ENCODE assay signal across 39 mouse cellular contexts in genomic region chr13:54813381-54813780, GRCm38 (mm10). TPM values are rescaled to one million over a fixed set of nuclear protein-coding genes. Genes with fewer than 3 reads are reported as not detected.
"Had no signal": no experiment of that assay in that cellular context is flagged by ENCODE, and none has a peak within 500 bp of the region (broad histone marks: within the 10 kb centered on the region; RNA-seq: fewer than 3 reads in every experiment).

No protein-coding gene starts in this region.

- DNase-seq: gastrocnemius, adult 2 months; gastrocnemius, postnatal 10 days; gastrocnemius, postnatal 25 days; heart, adult 11 months; heart, postnatal 10 days; heart, postnatal 4 days; kidney, adult 11 months; kidney, adult 2 months; kidney, adult 9 months; kidney, postnatal 14 days; kidney, postnatal 36 days; layer of hippocampus, adult 9-11 months; liver; liver, embryonic 13.5 days had no signal

- H3K4me2 ChIP-seq: heart, embryonic 12.5 days; hindbrain, embryonic 13.5 days; hindbrain, embryonic 15.5 days; kidney, embryonic 15.5 days; limb, embryonic 12.5 days; liver, embryonic 11.5 days; liver, embryonic 13.5 days; liver, embryonic 15.5 days had no signal

- H3K27ac ChIP-seq: gastrocnemius, adult 2 months; heart, embryonic 10.5 days; hindbrain, embryonic 10.5 days; hindbrain, embryonic 13.5 days; hindbrain, embryonic 15.5 days; hindbrain, postnatal 0 days; kidney, embryonic 15.5 days; kidney, postnatal 0 days; left cerebral cortex, adult 2 months; limb, embryonic 10.5 days; limb, embryonic 12.5 days; liver, embryonic 13.5 days; liver, embryonic 15.5 days had no signal

- H3K9ac ChIP-seq: heart, embryonic 12.5 days; hindbrain, embryonic 13.5 days; hindbrain, embryonic 15.5 days; kidney, embryonic 15.5 days; limb, embryonic 12.5 days; liver, embryonic 13.5 days; liver, embryonic 15.5 days had no signal

- H3K4me3 ChIP-seq: gastrocnemius, adult 2 months; heart, embryonic 10.5 days; heart, embryonic 12.5 days; hindbrain, embryonic 10.5 days; hindbrain, embryonic 13.5 days; hindbrain, embryonic 15.5 days; kidney, embryonic 15.5 days; left cerebral cortex, adult 2 months; limb, embryonic 10.5 days; limb, embryonic 12.5 days; liver, embryonic 13.5 days; liver, embryonic 15.5 days had no signal

- H3K9me3 ChIP-seq: heart, embryonic 10.5 days; heart, embryonic 12.5 days; hindbrain, embryonic 10.5 days; hindbrain, embryonic 13.5 days; hindbrain, embryonic 15.5 days; kidney, embryonic 15.5 days; limb, embryonic 10.5 days; limb, embryonic 12.5 days; liver, embryonic 13.5 days; liver, embryonic 15.5 days had no signal

- H3K4me1 ChIP-seq: heart, embryonic 12.5 days; kidney, embryonic 15.5 days; limb, embryonic 12.5 days; liver, embryonic 13.5 days; liver, embryonic 15.5 days had no signal

- H3K27me3 ChIP-seq: hindbrain, embryonic 15.5 days; liver, embryonic 13.5 days; liver, embryonic 15.5 days had no signal

- ATAC-seq: hindbrain, postnatal 0 days; intestine, embryonic 16.5 days had no signal

- H3K36me3 ChIP-seq: heart, embryonic 10.5 days; heart, embryonic 12.5 days; hindbrain, embryonic 10.5 days; hindbrain, embryonic 13.5 days; hindbrain, embryonic 15.5 days; kidney, embryonic 15.5 days; limb, embryonic 10.5 days; limb, embryonic 12.5 days; liver, embryonic 13.5 days; liver, embryonic 15.5 days had no signal

RNA-seq across cellular contexts. Expression of gene Eif4e1b, which starts 29.6 kb away (rescaled TPM):
- total RNA-seq: gastrocnemius, adult 2 months; gastrocnemius, postnatal 10 days; gastrocnemius, postnatal 25 days; heart, adult 8-10 months; heart, postnatal 10 days; heart, postnatal 25 days; heart, postnatal 4 days; hindbrain, postnatal 0 days; layer of hippocampus, adult 18-20 months; left cerebral cortex, adult 2 months; left cerebral cortex, postnatal 14 days; left cerebral cortex, postnatal 36 days had no signal
- polyA plus RNA-seq: gonadal fat pad, adult 2 months; heart, embryonic 10.5 days; heart, embryonic 12.5 days; heart, embryonic 14.5 days; heart, embryonic 16.5 days; hindbrain, embryonic 10.5 days; hindbrain, embryonic 13.5 days; hindbrain, embryonic 15.5 days; hindbrain, postnatal 0 days; intestine, embryonic 14.5 days; intestine, embryonic 16.5 days; kidney, adult 2 months; kidney, embryonic 15.5 days; kidney, postnatal 0 days; large intestine, adult 2 months; limb, embryonic 10.5 days; limb, embryonic 12.5 days; limb, embryonic 14.5 days; liver, embryonic 11.5 days; liver, embryonic 13.5 days; liver, embryonic 15.5 days had no signal

RNA-seq across cellular contexts. Expression of gene Sncb, which starts 47.0 kb away (rescaled TPM):
- total RNA-seq: gastrocnemius, adult 2 months; gastrocnemius, postnatal 25 days; heart, postnatal 10 days; heart, postnatal 25 days; heart, postnatal 4 days had no signal
- polyA plus RNA-seq: gonadal fat pad, adult 2 months; heart, embryonic 14.5 days; heart, embryonic 16.5 days; kidney, postnatal 0 days; limb, embryonic 10.5 days; limb, embryonic 12.5 days; liver, embryonic 11.5 days; liver, embryonic 13.5 days; liver, embryonic 15.5 days had no signal
